Comparison of ENCODE assay signal across 7 mouse cellular contexts in genomic region chr4:33261311-33261753, GRCm38 (mm10). TPM values are rescaled to one million over a fixed set of nuclear protein-coding genes. Genes with fewer than 3 reads are reported as not detected.
DNase-seq lines count a peak whose midpoint lies in the region; ATAC-seq lines count a peak whose summit lies in the region.

No protein-coding gene starts in this region.

- no peaks in the 10 kb centered on the region for H3K9me3 ChIP-seq in heart, embryonic 14.5 days (ENCODE audit: control insufficient read depth, low read length)
- H3K9me3 ChIP-seq in megakaryocyte, embryonic 14.5 days: no peaks in the 10 kb centered on the region

- DNase-seq in T-cell, adult 2 months (ENCODE audit: low spot score): peak; percentile 43
- DNase-seq in cerebellum, postnatal 25 days: peak; percentile 87 to 92
- peak; percentile 85 for DNase-seq in large intestine, adult 2 months (ENCODE audit: low read depth, low spot score)
- peak; percentile 57 for DNase-seq in urinary bladder, postnatal 10 days (ENCODE audit: low spot score)

- peak overlapping the region; percentile 3 for H3K4me2 ChIP-seq in heart, embryonic 14.5 days (ENCODE audit: low read length)

- WGBS in heart, embryonic 14.5 days: 11% methylated on average over 7 of the region's 7 CpGs
- WGBS in large intestine, adult 2 months: 4% methylated on average over 7 of the region's 7 CpGs

- peak overlapping the region; percentile 80 to 83 for H3K27ac ChIP-seq in heart, embryonic 14.5 days (replicated peaks in 1 of 2; ENCODE audit: control insufficient read depth in 1 of 2, insufficient read depth in 1 of 2, low read depth in 2 of 2, low read length in 2 of 2)

- H3K36me3 ChIP-seq in heart, embryonic 14.5 days (ENCODE audit: control insufficient read depth, insufficient read depth, low read length): no peaks in the 10 kb centered on the region
- H3K36me3 ChIP-seq in megakaryocyte, embryonic 14.5 days (replicated peaks; ENCODE audit: low read length): no peaks in the 10 kb centered on the region

- H3K4me3 ChIP-seq in heart, embryonic 14.5 days (ENCODE audit: control insufficient read depth in 1 of 2, insufficient read depth in 1 of 2, low read depth in 1 of 2, low read length in 2 of 2): no peak overlapping the region
- H3K4me3 ChIP-seq in megakaryocyte, embryonic 14.5 days (replicated peaks): peak overlapping the region; percentile 69

- no peaks in the 10 kb centered on the region for H3K27me3 ChIP-seq in heart, embryonic 14.5 days (ENCODE audit: control insufficient read depth, insufficient read depth, low read length)
- H3K27me3 ChIP-seq in megakaryocyte, embryonic 14.5 days (replicated peaks): no peaks in the 10 kb centered on the region

- H3K4me1 ChIP-seq in heart, embryonic 14.5 days (ENCODE audit: control insufficient read depth in 2 of 2, insufficient read depth in 2 of 2, low read length in 2 of 2): peaks cover 11 to 18% of the 10 kb centered on the region in 2 experiments
- peaks cover 8% of the 10 kb centered on the region for H3K4me1 ChIP-seq in megakaryocyte, embryonic 14.5 days

- peak; percentile 94 for ATAC-seq in CD4-positive, CD25-positive, alpha-beta regulatory T cell, adult 4 months
- ATAC-seq in heart, embryonic 14.5 days (ENCODE audit: insufficient number of reproducible peaks, insufficient read depth, low FRiP score, low read depth): peak; percentile 86

- H3K9ac ChIP-seq in heart, embryonic 14.5 days (ENCODE audit: low read length): no peak overlapping the region

RNA-seq across cellular contexts. Expression of gene Pnrc1, which starts 28.6 kb away (rescaled TPM):
- polyA plus RNA-seq in CD4-positive, CD25-positive, alpha-beta regulatory T cell, adult 4 months (2017; shearing (Covaris generic)): 100 to 1,000 TPM in 1 of 2 experiments, 10 to 100 TPM in 1; 64.6 to 103 TPM
- 101 and 119 TPM in 2 replicates for polyA plus RNA-seq in heart, embryonic 14.5 days (2014; fragmentation: Nextera tagmentation; extraction: Ambion mirVana)
- polyA plus RNA-seq in large intestine, adult 2 months (2012; rRNA removed): 51.9 and 81.2 TPM in 2 replicates
- polyA plus RNA-seq in megakaryocyte, embryonic 14.5 days (2012; ENCODE audit: insufficient read depth, low replicate concordance): 156 and 347 TPM in 2 replicates

RNA-seq across cellular contexts. Expression of gene Rngtt, which starts 48.8 kb away (rescaled TPM):
- 10 to 100 TPM; 62.4 to 63.0 TPM for polyA plus RNA-seq in CD4-positive, CD25-positive, alpha-beta regulatory T cell, adult 4 months (2017; shearing (Covaris generic))
- polyA plus RNA-seq in heart, embryonic 14.5 days (2014; fragmentation: Nextera tagmentation; extraction: Ambion mirVana): 14.2 and 16.0 TPM in 2 replicates
- polyA plus RNA-seq in large intestine, adult 2 months (2012; rRNA removed): 2.0 and 2.5 TPM in 2 replicates
- polyA plus RNA-seq in megakaryocyte, embryonic 14.5 days (2012; ENCODE audit: insufficient read depth, low replicate concordance): 0.80 and 6.3 TPM in 2 replicates

RNA-seq across cellular contexts. Expression of gene Srsf12, which starts 52.5 kb away (rescaled TPM):
- polyA plus RNA-seq in CD4-positive, CD25-positive, alpha-beta regulatory T cell, adult 4 months (2017; shearing (Covaris generic)): 1 to 10 TPM; 3.5 to 4.2 TPM
- polyA plus RNA-seq in heart, embryonic 14.5 days (2014; fragmentation: Nextera tagmentation; extraction: Ambion mirVana): 1.2 and 2.3 TPM in 2 replicates
- 0.10 TPM in 1 of 2 replicates, not detected in the other for polyA plus RNA-seq in large intestine, adult 2 months (2012; rRNA removed)
- not detected in 2 replicates for polyA plus RNA-seq in megakaryocyte, embryonic 14.5 days (2012; ENCODE audit: insufficient read depth, low replicate concordance)
